Mouse (Mus musculus): Measurements from ENCODE around the gene Clk2. TPM values are rescaled to one million over a fixed set of nuclear protein-coding genes. Genes with fewer than 3 reads are reported as not detected.

Clk2 gene
- polyA plus RNA-seq, 1 experiment, result 57.5 TPM

DNA sequence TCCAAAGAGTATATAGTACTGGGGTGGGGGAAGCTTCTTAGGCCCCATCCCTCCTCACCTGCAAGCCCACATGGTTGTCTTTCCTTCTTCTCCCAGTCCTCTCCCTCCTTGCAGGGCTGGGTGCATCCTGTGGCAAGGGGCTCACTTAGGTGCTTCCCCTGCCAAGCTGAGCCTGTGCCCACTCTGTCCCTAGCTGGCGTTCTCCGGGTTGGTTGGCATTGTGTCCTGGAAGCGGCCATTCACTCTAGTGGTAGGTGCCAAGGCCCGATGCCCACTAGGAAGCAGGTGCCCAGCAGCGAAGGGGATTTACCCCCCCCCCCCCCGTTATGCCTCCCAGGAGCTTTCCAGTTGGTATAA, 19.3 kb downstream of the Clk2 start:
- Histone ChIP-seq H3K4me1 (ENCODE audit: control insufficient read depth, insufficient read depth, low read length) (0 out of 2 replicates have a peak, but pooled peaks cover 3% of the 10 kb centered on the region), H3K4me3 (ENCODE audit: insufficient read depth, low read length) (peak overlapping the region; percentile 65), H3K27ac (ENCODE audit: insufficient read depth, low read length) (no peak overlapping the region)
- no peak for TF ChIP-seq CTCF (IDR thresholded peaks at IDR 0.05; ENCODE audit: borderline replicate concordance, insufficient read depth, low read length)
- no peak for TF ChIP-seq POLR2A (IDR thresholded peaks at IDR 0.05; ENCODE audit: low read depth, low read length)

DNA sequence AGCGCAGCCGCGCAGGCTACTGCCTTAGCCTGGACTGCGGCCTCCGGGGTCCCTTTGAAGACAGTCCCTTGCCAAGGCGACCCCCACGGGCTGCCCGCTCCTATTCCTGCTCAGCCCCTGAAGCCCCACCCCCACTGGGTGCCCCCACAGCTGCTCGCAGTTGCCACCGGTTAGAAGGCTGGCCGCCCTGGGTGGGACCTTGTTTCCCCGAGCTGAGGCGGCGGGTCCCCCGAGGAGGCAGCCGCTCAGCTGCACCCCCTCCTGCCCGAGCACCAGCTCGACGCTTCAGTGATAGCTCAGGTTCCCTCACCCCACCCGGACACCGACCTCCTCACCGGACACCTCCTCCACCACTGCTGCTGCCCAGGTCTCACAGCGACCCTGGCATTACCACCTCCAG, 22.6 kb downstream of the Clk2 start:
- TF ChIP-seq POLR2A (IDR thresholded peaks at IDR 0.05; ENCODE audit: low read depth, low read length) (no peak), CTCF (IDR thresholded peaks at IDR 0.05; ENCODE audit: borderline replicate concordance, insufficient read depth, low read length) (no peak)
- H3K4me1 ChIP-seq (ENCODE audit: control insufficient read depth, insufficient read depth, low read length), result 0 out of 2 replicates have a peak, but pooled peaks cover 3% of the 10 kb centered on the region
- H3K27ac ChIP-seq (ENCODE audit: insufficient read depth, low read length), result no peak overlapping the region
- H3K4me3 ChIP-seq (ENCODE audit: insufficient read depth, low read length), result no peak overlapping the region

DNA sequence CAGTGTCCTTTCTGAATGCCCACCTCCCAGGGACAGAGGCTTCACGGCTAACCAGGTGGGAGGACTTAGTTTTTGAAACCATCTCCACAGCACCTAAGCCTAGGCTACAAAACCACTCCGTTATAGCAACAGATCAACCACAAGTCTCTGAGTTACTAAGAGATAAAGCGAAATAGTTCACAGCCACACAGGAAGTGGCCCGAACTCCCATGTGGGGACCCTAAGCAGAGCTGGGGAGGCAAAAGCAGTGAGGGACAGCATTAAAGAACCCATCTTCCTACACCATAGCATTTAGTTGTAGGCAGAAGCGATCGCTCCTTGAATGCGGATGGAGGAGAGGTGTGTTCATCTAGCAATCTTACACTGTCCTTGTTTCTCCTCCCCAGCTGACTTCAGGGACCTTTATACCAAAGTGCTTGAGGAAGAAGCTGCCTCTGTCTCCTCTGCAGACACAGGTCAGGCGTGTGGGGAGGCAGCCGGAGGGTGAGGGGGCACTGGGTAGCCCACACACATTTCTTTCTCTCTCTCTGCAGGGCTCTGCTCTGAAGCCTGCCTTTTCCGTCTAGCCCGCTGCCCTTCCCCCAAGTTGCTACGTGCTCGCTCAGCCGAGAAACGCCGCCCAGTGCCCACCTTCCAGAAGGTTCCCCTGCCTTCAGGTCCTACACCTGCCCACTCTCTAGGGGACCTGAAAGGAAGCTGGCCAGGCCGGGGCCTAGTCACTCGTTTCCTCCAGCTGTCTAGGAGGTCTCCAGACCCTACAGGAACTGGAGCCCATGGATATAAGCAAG, 23.3 kb downstream of the Clk2 start:
- H3K4me1 ChIP-seq (ENCODE audit: control insufficient read depth, insufficient read depth, low read length), result 0 out of 2 replicates have a peak, but pooled peaks cover 3% of the 10 kb centered on the region
- no peak overlapping the region for H3K4me3 ChIP-seq (ENCODE audit: insufficient read depth, low read length)
- TF ChIP-seq CTCF (IDR thresholded peaks at IDR 0.05; ENCODE audit: borderline replicate concordance, insufficient read depth, low read length), result no peak
- no peak for TF ChIP-seq POLR2A (IDR thresholded peaks at IDR 0.05; ENCODE audit: low read depth, low read length)
- no peak overlapping the region for H3K27ac ChIP-seq (ENCODE audit: insufficient read depth, low read length)

DNA sequence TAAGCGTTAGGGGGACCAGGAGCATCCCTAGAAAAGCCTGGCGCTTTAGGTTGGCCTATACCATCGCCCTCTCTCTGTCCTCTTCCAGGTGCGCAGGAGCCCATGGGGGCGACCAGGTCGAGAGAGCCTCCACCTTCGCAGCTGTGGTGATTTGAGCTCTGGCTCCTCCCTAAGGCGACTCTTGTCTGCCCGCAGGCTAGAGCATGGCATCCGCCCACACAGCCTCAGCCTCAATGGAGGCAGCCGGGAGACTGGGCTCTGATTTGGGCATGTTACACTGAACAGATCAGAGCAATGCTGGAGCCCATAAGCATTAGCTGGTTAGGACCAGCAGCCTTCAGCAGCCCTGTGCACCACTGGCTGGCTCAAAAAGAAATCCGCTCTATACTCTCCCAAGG, 23.9 kb downstream of the Clk2 start:
- TF ChIP-seq POLR2A (IDR thresholded peaks at IDR 0.05; ENCODE audit: low read depth, low read length) (no peak), CTCF (IDR thresholded peaks at IDR 0.05; ENCODE audit: borderline replicate concordance, insufficient read depth, low read length) (no peak)
- Histone ChIP-seq H3K27ac (ENCODE audit: insufficient read depth, low read length) (no peak overlapping the region), H3K4me1 (ENCODE audit: control insufficient read depth, insufficient read depth, low read length) (0 out of 2 replicates have a peak, but pooled peaks cover 3% of the 10 kb centered on the region), H3K4me3 (ENCODE audit: insufficient read depth, low read length) (no peak overlapping the region)

DNA sequence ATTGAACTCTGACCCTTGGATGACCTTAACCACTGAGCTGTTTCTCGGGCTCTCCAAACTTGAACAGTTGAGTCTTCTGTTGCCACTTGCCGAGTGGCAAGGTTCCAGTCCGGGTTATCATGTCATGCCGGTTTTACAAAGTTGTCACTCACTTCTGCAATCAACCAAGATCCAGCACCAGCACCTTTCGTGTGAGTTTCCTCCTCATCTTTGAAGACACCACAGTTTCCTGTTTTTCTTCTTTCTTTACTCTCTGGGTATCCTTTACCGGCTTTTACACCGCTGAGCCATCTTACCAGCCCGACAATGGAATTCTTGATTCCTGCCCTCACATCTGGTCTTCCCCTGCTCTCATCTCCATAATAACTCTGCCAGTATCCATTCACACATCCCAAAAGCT, 25.8 kb downstream of the Clk2 start:
- Histone ChIP-seq H3K4me1 (ENCODE audit: control insufficient read depth, insufficient read depth, low read length) (no peaks in the 10 kb centered on the region), H3K27ac (ENCODE audit: insufficient read depth, low read length) (no peak overlapping the region), H3K4me3 (ENCODE audit: insufficient read depth, low read length) (no peak overlapping the region)
- no peak for TF ChIP-seq POLR2A (IDR thresholded peaks at IDR 0.05; ENCODE audit: low read depth, low read length)
- no peak for TF ChIP-seq CTCF (IDR thresholded peaks at IDR 0.05; ENCODE audit: borderline replicate concordance, insufficient read depth, low read length)

DNA sequence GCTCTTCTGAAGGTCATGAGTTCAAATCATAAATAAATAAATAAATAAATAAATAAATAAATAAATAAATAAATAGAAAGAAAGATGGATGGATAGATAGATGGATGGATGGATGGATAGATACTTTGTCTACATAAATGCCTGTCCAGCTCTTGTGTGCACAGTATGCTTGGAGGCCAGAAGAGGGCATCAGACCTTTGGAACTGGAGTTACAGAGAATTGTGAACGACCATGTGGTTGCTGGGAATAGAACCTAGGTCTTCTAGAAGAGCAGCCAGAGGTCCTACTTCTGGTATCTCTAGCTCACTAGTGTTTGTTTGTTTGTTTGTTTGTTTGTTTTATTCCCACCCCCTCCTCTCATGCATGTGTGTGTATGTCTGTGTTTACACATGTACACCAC, 28.8 kb downstream of the Clk2 start:
- TF ChIP-seq POLR2A (IDR thresholded peaks at IDR 0.05; ENCODE audit: low read depth, low read length) (no peak), CTCF (IDR thresholded peaks at IDR 0.05; ENCODE audit: borderline replicate concordance, insufficient read depth, low read length) (no peak)
- Histone ChIP-seq H3K27ac (ENCODE audit: insufficient read depth, low read length) (no peak overlapping the region), H3K4me1 (ENCODE audit: control insufficient read depth, insufficient read depth, low read length) (no peaks in the 10 kb centered on the region), H3K4me3 (ENCODE audit: insufficient read depth, low read length) (no peak overlapping the region)

DNA sequence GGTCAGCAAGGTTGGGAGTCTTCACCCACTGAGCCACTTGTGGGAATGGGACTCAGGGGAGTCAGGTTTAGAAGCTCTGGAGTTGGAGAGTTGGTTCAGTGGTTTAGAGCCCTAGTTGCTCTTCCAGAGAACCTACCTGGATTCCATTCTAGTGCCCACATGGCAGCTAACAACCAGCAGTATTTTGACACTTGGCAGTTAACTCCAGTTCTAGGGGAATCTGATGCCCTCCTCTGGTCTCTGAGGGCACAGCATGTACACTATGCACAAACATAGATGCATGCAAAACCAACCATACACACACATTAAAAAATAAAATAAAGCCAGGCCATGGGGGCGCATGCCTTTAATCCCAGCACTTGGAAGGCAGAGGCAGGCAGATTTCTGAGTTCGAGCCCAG, 29.3 kb downstream of the Clk2 start:
- Histone ChIP-seq H3K4me3 (ENCODE audit: insufficient read depth, low read length) (no peak overlapping the region), H3K27ac (ENCODE audit: insufficient read depth, low read length) (no peak overlapping the region), H3K4me1 (ENCODE audit: control insufficient read depth, insufficient read depth, low read length) (no peaks in the 10 kb centered on the region)
- TF ChIP-seq CTCF (IDR thresholded peaks at IDR 0.05; ENCODE audit: borderline replicate concordance, insufficient read depth, low read length), result no peak
- TF ChIP-seq POLR2A (IDR thresholded peaks at IDR 0.05; ENCODE audit: low read depth, low read length), result no peak

DNA sequence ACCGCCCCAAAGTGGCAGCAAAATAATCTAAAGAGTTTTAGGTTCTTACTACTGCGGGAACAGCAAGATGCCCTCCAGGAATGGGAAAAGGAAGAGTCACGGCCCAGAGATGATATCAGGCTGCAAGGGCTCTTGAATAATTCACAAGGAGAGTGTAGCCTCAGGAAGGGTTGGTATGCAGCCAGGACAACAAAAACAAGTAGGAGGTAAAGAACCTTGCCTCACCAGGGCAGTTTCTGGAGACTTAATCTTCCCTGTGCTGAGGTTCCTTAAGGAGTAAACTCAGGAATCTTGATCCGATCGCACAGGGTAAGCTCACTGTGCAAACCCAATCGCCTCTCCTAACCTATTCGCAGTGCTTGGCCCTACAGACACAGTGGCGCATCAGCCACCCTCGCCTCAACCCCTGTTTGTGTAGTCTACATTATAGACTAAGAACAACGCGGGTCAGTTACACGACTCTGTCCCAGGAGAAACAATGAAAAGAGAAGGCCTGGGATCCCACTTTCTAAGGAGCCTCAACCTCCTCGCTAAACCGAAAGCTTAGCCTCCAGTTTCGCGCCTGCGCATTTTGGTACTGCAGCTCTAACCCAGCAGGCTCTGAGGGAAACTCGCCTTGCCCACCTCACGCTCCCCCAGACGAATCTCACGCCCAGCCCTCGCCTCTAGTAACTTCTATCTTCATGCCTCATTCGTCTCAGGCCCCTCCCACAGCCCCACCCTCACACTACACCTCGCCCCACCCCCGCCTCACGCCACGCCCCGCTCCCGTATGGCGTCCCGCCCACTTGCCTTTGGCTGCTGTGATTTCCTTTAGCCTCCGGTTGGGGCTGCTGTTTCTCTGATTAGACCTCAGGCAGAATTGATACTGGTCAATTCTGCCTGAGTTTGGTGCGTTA, 31.6 kb downstream of the Clk2 start:
- peak; percentile 94 for TF ChIP-seq POLR2A (IDR thresholded peaks at IDR 0.05; ENCODE audit: low read depth, low read length)
- peak; percentile 13; the same call in 1 of the 2 replicates for TF ChIP-seq CTCF (IDR thresholded peaks at IDR 0.05; ENCODE audit: borderline replicate concordance, insufficient read depth, low read length)
- Histone ChIP-seq H3K4me1 (ENCODE audit: control insufficient read depth, insufficient read depth, low read length) (no peaks in the 10 kb centered on the region), H3K27ac (ENCODE audit: insufficient read depth, low read length) (peak overlapping the region; percentile 43), H3K4me3 (ENCODE audit: insufficient read depth, low read length) (peak overlapping the region; percentile 33)

DNA sequence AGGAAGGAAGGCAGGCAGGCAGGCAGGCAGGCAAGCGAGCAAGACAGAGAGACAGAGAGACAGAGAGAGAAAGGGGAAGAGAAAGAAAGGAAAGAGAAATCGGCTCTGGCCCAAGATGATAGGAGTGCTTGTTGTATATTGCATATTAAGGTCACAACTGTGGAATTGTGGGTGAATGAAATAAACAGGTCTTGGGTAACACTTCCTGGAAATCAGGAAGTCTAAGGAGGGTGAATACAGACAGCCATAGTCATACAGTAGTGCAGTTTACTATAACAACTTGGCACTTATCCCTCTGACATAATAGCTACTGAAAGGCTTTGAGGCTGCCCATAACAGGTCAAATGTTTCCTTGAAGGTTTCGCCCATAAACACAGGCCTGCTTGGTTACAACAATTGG, 35.2 kb downstream of the Clk2 start:
- Histone ChIP-seq H3K4me3 (ENCODE audit: insufficient read depth, low read length) (no peak overlapping the region), H3K27ac (ENCODE audit: insufficient read depth, low read length) (no peak overlapping the region), H3K4me1 (ENCODE audit: control insufficient read depth, insufficient read depth, low read length) (no peaks in the 10 kb centered on the region)
- TF ChIP-seq POLR2A (IDR thresholded peaks at IDR 0.05; ENCODE audit: low read depth, low read length) (no peak), CTCF (IDR thresholded peaks at IDR 0.05; ENCODE audit: borderline replicate concordance, insufficient read depth, low read length) (no peak)
